Mouse (Mus musculus) spleen, postnatal 36 days (tissue): ENCODE data around the gene Psip1.
"Not testable (repeated sequence)": the region's sequence is repeated elsewhere in the genome, so short reads cannot be mapped to it uniquely, and the experiment has no call there.

Source experiments
- DNase-seq, 2 experiments: peaks; one replicate each; pipeline ENCODE4 v3.0.0; 2022; ENCODE audit warnings: low spot score in 2 of 2, mixed read lengths in 1 of 2

The Psip1 gene

DNA sequence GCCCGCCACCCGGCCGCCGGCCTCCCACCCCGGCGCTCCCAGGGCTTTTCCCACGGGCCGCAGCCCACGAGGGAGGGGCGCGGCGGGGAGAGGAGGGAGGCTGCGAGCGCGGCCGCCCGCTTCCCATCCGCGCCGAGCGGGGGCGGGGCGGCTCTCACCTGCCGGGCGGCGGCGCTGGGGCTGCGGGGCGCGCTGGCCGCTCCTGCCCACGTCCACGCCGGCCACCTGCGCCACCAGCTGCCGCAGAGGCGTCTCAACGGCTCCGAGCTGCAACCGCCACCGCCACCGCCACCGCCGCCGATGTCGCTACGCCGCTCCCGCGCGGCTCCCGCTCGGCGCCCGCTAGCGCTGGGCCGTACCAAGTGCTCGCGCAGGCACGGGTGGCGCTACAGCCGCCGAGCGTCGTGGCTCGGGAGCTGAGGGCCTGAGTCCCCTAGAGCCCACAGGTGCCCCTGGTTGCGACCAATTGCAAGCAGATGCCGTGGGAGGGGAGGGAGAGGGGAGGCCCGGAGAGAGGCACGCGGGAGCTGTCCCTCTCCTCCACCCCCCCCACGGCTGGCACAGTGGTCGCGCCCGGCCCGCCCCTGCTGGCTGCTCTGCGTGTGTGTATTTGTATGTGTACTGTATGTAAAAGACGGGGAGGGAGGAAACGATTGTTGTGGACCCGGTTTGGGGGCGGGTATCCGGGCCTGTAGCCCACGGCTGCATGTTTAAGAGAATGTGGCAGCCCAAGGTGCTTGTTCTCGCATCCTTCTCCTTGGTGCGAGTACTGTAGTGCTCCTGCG is at the start of gene Psip1:
Gene Psip1 (minus strand): TSS at position 343 of the 785 bp plus-strand sequence.
- peak; percentile 83 to 85 for DNase-seq

- DNase-seq: no peak
These were observed 47.8 kb upstream of the Psip1 start for GRCm38 (mm10) chr4:83534024-83534423.

- no peak for DNase-seq
These were observed 47.1 kb upstream of the Psip1 start for GRCm38 (mm10) chr4:83533168-83533911.

- DNase-seq: not testable (repeated sequence)
These were observed 43.8 kb upstream of the Psip1 start for GRCm38 (mm10) chr4:83530060-83530459.

DNA sequence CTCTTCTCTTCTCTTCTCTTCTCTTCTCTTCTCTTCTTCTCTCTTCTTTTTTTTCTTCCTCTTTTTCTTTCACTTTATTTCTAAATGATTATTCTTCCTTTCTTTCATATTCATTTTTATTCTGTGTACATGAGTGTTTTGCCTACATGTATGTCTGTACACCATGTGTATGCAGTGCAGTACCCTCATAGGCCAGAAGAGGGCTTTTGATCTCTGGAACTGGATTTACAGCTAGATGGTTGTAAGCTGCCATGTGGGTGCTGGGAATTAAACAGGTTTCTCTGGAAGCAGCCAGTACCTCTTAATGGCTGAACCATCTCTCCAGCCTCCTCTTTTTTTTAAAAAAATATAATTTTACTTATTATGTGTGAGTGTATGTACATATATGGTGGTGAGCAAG is 41.7 kb upstream of the Psip1 start:
- DNase-seq: peak; percentile 11 to 41

GRCm38 (mm10) chr4:83526988-83527334 is 40.7 kb upstream of the Psip1 start:
- no peak for DNase-seq

DNA sequence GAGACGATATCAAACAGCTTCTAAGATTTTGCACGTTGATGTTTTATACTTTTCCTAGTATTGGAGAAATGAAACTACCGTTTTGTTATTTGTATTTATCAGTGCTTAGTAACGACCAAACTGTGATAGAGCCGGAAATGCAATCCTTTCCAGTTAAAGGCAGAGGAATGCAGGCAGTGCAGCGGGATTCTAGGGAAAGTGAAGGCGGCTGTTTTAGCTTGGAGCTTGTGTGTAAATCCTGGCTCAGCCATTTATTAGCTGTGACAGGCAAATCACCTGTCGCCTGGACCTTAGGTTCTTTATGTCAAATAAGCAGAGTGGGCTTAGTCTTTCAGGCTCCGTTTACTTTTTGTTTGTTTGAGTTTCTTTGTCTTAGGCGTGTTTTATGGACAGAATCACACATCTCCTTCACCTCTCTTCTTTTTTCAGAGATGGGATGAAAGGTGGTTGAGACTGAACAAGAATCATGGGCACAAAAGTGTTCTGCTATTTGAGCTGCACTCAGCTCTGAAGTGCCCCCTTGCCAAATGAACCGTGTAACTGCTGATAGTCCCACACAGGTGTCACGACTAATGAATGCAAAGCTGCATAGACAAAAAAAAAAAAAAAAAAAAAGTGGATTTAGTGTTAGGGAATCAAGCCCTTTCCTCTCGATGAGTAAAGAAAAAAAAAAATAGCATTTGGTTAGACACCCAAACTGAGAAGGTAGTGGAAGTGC is 40.2 kb upstream of the Psip1 start:
- DNase-seq: no peak

DNA sequence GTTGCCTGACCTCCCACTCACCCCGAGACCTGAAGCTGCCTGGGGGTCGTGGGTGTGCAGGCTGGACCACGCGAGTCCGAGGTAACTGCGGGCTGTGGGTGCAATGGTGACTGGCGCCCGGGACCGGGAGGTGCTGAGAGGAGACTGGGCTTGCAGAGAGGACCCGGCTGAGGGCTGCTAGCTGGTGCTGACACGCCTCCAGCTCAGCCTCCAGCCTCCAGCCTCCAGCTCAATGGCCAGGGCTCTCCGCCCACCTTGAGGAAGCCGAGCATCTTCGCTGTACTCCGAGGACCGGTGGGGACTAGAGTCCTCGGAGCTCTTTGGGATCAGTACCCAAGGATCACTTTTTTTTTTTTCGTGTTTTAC is 39.4 kb upstream of the Psip1 start:
- no peak for DNase-seq

DNA sequence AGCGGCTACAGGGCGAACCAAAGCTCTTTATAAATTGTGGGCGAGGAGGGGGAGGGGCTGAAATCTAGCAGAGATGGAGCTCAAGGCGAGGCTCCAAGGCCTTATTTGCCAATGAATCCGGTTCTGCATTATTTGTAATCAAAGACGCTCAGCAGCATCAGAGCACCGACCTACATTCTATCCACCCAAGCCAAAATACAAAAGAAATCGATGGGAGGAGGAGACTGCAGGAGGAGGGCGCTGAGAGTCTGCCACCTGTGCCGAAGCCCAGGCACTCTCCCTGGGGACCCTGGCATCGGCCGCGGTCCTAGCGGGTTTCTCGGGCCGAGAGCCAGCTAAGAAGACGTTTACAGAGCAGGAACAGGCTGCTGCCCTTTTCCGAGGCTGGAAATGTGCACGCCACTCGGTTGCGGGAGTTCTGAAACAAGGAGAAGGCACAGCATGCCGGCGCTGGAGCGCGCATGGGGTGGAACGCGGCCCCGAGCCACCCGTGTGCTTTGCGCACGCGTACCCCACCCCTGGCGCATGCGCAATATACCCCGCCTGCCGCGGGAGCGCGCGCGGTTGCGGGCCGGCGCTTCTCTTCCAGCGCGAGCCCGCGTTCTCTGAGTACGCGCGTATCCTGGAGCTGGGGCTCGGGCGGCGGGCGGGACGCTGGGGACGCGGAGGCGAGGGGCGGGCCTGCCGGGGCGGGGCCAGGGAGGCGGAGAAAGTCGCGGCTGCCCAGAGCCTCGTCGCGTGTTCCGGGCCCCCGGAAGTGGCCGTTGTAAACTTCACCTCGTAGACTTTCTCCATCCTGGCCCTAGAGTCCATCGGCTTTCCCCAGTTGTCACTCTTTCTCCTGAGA is 38.8 kb upstream of the Psip1 start, which contains the start of gene Ccdc171:
Gene Ccdc171 (plus strand): TSS at position 703 of the 847 bp plus-strand sequence.
- peak; percentile 93 to 95 for DNase-seq

DNA sequence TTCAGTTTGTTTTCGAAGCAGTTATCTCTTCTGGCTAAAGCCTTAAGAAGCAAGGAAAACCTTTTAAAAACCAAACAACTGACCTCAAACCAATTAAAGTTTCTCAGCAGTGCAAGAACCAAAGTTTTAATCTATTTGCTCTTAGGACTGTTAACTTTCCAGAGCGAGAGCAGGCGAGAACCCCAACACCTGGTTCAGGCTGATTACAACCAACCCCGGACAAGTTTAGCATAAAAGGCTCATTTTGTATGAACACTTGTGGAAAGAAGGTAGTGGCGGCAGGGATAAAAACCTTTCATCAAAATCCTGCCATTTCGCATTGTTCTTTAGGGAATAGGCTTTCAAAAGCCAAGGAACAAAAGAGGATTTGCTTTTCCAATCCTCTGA is 38.2 kb upstream of the Psip1 start:
- no peak for DNase-seq

DNA sequence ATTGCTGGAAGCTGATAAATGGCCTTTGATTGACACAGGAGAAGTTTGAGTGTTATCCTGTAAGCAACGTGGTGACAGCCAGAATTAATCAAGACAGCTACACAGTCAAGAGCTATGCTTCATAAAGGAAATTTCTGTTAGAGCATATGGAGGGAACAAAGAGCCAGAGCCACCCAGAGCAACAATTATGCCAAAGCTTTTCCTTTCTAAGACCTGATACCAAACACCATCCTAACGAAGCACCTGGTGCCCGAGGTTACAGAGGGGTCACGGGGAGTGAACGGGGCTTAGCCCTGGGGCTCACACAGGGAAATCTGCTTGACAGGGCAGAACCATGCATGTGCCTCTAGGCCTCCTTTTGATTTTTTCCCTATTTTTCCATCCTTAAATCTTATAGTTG is 35.8 kb upstream of the Psip1 start:
- no peak for DNase-seq

DNA sequence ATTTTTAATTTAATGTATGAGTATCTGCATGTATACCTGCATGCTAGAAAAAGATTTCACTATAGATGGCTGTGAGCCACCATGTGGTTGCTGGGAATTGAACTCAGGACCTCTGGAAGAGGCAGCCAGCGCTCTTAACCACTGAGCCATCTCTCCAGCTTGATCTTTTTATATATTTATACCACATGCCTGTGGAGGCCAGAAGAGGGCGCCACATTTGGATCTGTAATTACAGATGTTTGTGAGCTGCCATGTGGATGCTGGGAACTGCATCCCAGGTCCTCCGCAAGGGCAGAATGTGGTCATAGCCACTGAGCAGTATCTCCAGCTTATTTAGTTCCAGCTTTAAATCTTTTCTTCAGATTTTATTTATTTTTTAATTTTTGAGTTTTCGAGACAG is 34.0 kb upstream of the Psip1 start:
- no peak for DNase-seq

DNA sequence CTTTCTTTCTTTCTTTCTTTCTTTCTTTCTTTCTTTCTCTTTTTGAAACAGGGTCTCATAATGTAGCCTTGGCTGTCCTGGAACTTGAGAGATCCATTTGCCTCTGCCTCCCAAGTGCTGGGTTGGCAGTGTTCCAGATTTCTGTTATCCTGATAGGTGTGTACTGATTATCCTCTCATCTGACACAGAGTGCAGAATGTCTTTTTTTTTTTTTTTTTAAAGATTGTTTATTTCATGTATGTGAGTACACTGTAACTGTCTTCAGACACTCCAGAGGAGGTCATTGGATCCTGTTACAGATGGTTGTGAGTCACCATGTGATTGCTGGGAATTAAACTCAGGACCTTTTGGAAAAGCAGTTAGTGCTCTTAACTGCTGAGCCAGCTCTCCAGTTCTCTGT is 33.5 kb upstream of the Psip1 start:
- no peak for DNase-seq

GRCm38 (mm10) chr4:83519148-83519547 is 32.9 kb upstream of the Psip1 start:
- no peak for DNase-seq

DNA sequence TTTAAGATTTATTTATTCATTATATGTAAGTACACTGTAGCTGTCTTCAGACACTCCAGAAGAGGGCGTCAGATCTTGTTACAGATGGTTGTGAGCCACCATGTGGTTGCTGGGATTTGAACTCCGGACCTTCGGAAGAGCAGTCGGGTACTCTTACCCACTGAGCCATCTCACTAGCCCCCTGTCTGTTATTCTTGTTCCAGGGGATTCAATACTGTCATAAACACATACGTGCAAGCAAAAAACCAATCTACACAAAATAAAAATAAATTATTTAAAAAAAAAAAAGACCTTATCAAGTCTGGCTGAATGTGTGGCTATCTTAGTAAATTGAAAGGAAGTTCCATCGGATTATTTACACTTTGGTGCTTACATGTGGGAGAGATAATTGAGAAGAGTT is 29.9 kb upstream of the Psip1 start:
- DNase-seq: not testable (repeated sequence)

DNA sequence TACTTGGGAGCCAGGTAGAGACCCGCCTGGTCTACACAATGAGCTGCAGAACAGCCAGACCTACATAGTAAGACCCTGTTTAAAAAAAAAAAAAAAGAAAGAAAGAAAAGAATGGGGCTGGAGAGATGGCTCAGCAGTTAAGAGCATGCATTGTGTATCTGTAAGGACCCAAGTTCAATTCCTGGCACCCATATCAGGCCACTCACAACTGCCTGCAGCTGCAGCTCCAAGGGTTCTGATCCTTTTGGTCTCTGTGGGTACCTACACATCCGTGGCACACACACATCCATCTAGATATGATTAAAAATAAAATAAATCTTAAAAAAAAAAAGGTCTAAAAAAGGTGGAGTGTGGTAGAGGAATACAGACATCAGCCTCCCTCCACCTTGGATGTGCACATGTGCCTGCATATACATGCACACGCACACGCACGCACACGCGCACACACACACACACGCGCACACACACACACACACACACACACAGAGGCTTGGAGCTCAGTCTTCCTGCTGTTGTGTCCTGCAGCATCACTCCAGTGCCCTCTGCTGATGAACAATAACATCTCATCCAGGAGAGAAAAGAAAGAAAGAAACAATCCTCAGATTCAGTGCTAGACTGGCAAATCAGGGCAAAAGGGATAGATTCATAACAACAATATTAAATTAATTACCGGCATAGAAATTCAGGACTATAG is 28.9 kb upstream of the Psip1 start:
- DNase-seq: no peak

- DNase-seq: no peak
These were observed 27.9 kb upstream of the Psip1 start for GRCm38 (mm10) chr4:83514183-83514582.

- no peak for DNase-seq
These were observed 26.4 kb upstream of the Psip1 start for GRCm38 (mm10) chr4:83512644-83513043.

GRCm38 (mm10) chr4:83512217-83512616 is 26.0 kb upstream of the Psip1 start:
- DNase-seq: no peak

DNA sequence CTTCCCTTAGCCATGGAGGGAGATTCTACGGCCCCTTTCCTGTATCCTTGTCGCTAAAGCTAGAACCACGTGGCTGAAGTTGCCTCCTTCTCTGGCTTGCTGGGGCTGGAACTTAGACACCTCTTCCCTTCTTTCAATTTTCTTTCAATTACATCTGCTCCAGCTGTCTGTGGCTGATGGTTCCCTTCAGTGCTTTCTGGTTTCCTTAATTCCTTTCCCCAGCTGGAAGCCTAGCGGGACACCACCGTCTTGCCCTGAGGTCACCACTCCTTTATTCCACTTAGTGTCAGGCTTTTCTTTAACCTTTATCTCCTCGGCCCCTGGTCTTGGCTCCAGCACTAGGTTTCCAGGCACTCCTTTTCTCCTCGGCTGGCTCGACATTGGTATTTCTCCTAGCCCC is 24.8 kb upstream of the Psip1 start:
- no peak for DNase-seq

GRCm38 (mm10) chr4:83509600-83509999 is 23.3 kb upstream of the Psip1 start:
- no peak for DNase-seq
